Mouse (Mus musculus) right cerebral cortex, postnatal 25 days (tissue): ENCODE measurements at regions not wholly inside any gene's neighbourhood (a gene's known extent, or its start where the extent isn't known, plus 50 kb on each side); places are given as distances from the start of the nearest gene placed in this dataset.

Experiments used
- DNase-seq: peaks from one replicate; pipeline ENCODE4 v3.0.0; 2022

DNA sequence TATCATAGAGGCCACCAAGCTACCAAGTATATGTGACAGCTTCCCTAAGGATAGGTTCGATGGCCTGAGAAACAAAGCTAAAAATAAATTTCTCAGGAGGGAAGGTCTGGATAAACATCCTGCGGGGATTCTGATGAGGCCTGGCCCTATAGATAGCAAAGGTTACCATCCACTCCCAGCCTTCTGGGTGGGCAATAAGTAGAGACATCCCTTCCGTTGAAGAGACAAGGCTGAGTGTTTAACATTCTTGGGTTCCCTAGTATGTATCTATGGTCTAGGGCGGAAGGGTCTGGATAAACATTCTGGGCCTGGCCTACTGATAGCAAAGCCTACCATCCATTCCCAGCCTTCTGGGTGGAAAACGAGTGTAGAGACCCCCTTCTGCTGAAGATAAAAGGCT is 180.5 kb upstream of the Dlk1 start:
- no peak for DNase-seq

DNA sequence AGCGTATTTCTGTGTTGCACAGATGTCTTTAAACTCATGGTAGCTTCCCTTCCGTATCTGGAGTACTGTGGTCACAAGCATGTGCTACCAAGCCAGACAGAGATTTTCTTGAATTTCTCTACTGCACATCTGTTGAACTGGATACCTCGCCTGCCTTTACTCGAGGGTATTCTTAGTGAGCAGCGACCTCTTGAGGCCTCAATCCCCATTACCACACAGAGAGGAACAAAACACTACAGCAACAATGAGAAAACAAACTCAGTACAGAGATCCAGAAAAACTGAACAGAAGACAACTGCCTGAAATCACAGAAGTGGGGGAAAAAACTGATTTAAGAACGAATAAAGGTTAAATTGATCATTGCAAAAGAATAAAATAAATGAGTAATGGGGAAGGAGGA is 137.8 kb upstream of the Dlk1 start:
- no peak for DNase-seq

DNA sequence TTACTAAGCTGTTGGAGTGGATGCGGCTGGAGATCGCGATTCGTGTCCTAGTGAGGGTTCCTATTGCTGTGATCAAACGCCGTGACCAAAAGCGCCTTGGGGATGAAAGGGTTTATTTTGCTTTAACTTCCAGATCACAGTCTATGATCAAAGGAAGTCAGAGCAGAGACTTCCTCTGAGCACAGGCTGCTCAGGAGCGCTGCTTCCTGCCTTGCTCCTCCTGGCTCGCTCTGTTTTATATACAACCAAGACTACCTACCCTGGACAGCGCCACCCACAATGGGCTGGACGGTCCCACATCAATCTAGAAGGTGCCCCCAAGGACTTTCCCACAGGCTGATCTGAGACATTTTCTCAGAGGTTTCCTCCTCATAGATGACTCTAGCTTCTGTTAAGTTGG is 126.6 kb upstream of the Dlk1 start:
- DNase-seq: no peak

DNA sequence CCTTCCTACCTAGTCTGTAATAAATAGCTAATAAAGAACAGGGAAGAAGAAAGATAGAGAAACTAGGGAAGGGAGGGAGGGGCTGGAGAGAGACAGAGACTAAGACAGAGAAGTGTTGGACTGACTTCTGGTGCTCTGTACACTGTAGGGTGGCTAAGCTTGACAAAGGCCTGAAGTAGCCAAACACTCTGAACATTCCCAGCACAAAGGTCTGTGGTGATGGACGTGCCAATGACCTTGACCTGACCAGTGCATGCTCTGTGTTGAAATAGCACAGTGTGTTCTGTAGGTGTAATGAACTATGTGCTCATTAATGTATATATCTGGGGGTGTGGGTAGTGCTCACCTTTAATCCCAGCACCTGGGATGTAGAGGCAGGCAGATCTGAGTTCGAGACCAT is 81.3 kb upstream of the Dlk1 start:
- no peak for DNase-seq

DNA sequence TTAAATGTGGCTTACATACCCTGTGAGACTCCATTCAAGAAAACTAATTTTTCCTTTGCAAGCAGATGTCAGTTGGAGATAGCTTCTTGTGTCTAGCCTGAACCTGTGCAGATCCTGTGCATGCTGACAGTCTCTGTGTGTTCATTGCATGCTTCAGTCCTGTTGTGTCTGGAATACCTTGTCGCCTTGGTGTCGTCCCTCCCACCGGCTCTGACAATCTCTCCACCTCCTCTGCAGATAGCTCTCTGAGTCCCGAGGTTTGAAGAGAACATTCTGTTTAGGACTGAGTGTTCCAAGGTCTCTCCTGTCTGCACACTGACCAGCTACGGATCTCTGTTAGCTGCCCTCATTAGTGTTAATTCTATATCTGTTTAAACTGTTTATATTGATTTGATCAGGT is 66.8 kb upstream of the Dlk1 start:
- DNase-seq: no peak

DNA sequence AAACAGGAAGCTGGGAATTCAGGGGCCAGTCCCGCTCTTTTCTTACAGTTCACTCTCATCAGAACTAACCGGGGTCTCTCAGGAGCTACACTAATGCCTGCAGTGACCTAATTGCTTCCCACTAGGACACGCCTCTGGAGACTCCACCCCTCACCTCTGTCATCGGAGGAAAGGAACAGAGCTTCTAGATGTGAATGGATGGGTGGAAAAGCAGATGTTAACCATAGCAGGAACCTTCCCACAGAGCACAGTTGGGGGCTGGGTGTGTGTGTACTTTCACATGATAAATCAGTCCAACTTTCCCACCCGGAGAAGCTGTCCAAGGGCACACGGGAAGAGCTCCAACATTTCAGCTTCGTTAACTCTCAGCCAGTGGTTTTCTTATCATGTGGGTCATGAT is 63.8 kb upstream of the Dlk1 start:
- DNase-seq: no peak

DNA sequence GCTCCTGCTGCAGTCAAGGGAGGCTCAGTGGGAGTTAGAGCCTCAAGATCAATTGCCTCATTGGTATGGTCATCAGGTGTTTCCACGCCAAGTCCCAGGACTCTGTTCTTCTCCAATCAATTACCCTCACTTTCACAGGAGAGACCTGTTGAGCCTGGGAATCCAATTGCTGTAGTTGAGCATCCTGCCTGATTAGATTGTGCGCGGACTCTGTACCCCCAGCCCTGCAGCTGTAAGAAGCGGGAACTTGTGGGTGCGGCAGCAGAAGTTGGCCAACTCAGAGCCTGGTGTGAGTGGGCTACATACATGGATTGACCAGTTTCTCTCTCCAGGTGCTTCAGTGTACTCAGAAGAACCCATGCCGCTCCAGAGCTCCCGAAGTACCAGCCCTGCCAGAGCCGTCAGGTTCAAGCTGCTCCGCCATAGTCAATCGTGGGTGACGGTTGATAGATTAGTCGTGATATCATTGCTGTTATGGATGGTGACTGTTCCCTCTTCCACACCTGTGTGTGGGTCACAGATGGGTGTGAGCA is 62.2 kb upstream of the Dlk1 start:
- no peak for DNase-seq

DNA sequence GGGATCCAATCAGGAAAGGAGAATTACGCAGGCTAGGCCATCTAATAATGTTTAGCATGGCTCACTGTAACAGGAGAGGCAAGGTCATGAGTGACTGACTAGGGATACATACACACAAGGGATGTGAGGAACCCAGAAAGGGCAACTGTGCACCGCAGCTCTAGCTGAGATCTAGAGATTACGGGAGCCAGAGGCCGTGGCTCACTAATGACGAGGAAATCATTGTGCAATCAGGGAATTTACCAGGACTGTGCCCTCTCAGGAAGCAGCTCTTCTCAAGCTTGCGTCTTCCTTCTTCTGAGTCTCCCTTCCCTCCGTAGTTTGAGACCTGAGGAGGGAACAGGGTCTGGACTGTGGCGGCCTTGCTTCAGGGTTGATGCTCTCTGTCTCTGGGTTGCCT is 61.6 kb upstream of the Dlk1 start:
- DNase-seq: no peak

DNA sequence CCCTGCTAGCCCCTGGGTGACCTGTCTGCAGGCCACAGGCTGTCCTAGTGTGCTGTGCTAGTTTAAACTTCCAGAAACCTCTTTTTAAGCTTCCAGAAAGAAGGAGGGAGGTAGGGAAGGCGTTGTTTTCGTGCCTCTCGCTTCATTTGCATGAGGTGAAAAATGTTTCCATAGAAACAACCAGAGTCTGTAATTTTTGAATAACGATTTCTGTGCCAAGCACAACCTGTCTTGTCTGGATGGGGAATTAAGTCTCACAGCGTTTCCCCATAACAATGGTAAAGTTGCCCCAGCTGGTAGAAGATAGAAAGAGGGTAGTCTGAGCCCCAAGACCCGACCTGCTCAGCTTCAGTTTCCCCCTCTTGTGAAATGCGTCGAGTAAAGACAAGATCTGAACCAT is 59.3 kb upstream of the Dlk1 start:
- peak; percentile 16 for DNase-seq

DNA sequence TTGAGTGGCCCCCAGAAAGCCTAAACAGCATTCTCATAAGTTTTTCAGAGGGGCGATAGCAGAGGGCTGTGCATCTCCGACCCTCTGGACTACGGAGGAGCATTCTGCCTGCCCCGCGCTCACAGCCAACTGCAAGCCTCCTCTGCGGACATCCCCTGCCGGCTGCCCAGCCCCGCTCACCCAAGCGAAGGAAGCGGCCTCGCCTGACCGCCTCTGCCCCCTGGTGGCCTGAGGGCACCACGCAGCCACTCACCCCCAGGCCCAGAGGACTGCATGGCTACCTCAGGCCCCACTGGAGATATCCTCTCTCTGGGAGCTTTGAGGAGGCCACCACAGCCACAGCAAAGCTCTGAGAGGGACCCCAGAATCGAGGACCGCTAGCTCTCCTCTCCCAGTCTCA is 58.8 kb upstream of the Dlk1 start:
- peak; percentile 58 for DNase-seq

DNA sequence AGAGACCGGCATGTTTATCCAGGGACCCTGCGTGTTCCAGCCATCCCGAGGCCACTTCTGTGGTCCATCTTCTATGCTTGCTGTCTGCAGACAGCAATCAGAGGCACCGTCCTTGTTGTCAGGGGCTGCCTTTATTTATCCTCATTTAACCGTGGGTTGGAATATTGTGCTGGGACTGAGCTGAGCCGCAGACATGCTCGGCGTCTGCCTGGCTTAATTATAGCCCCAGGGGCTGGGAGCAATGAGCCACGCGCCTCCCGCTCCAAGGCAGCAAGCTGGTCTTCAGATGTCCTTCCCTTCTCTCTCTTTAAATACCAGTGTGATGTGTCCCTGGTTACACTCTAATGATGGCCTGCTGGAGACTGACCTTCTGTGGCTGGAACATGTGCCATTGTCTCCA is 58.2 kb upstream of the Dlk1 start:
- no peak for DNase-seq

DNA sequence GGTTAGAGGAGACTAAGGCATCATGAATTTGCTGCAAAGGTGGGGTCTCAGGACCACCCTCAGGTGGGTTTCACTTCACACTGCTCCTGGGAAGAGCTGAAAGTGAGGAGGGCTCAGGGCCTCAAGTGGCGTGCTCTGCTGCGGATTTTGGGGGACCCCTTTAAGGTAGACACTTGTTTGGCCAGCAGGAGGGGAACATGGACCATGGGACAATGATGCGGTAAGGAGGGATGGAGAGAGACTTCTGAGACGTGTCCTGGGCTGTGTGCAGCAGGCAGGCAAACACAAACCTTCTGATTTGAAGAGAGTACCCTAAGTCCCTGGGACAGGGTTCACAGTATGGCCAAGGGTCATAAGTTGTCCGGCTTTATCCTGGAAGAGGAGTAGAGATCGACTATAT is 56.0 kb upstream of the Dlk1 start:
- DNase-seq: no peak

DNA sequence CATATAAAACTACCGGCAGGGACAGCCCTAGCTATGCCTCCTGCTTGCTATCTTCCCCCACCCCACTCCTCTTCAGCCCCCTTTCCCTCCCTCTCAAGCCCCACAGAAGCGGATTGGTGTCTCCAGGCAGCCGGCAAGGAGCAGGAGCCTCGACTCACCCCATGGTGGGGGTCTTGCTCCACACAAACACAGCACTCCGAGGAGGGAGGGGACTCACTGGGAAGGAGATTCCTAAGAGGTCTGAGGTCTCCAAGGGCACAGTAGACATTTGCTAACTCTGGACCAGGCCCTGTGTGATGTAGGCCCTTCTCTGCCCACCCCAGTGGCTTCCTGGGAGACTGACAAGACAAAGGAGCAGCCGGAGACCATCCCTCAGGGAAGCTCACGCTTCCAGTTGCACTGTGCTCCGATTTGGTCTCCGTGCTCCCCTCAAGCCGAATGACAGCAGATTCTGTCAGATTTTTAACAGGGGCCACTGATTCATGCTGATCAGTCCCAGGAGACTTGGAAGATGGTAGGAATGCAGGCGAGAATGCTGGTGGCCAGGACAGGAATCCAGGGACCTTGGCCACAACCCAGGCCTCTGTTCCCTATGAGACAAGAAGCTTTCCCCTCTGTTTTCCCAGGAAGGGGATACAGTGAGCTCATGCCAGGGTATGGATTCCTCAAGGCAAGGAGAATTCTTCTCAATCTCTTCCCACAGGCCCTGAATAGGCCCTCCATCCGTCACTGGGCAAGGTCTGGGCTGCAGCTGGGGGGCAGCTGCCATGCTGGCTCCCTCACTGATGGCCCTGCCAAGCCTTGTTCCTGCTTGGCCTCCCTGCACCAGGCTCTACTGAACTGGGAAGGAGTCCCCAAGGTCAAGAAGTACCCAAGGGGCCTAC is 55.2 kb upstream of the Dlk1 start:
- DNase-seq: no peak

DNA sequence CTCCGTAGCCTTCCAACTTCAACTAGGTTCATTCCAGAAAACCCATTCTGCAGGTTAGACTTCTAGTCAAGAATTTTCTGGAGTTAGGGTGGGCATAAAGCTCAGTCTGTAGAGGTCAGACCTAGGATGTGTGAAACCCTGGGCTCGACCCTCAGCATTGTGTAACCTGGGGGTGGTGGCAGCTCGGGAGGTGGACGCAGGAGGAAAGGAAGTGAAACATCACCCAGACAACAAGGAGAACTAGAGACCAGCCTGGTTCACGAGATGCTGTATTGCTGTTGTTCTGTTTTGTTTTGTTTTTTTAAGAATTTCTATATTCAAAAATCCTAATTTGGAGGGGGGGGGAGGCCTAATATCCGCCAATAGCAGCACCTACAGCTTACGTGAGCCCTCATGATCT is 54.1 kb upstream of the Dlk1 start:
- DNase-seq: no peak

DNA sequence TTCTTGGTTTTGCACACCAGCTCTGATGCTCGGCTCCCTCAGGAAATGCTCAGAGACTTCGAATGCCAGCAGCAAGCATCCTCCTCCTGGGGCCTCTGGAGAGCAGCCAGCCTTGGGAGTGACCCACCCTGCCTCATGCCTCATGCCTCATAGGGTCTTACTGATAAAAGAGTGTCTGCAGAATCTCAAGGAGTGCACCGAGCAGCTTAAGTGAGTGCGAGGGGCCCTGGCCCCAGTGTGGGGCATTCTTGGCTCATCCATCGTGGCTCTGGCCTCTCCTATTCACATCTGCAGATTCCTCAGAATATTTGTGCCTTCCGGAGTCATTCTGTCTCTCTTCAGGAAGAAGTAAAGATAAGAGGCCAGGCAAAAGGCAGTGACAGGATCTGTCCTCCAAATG is 53.7 kb upstream of the Dlk1 start:
- DNase-seq: no peak

DNA sequence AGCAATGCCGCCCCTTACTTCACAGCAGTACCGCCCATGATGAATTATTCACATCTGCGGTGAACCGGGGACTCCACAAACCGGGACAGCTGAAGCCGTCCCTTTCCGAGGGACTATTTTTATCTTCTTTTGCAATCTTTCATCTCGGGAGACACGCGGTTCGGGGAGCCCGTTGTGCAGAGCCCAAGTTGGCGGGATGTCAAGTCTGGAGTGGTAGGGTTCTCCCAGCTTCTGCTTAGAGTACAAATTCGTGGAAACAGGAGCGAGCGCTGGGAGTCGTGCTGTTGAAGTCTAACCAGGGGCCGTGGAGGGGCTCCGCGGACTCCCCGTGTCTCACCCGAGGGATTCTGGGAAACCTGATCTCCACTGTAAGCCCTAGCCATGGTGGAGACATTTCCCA is 53.0 kb upstream of the Dlk1 start:
- DNase-seq: peak; percentile 59

DNA sequence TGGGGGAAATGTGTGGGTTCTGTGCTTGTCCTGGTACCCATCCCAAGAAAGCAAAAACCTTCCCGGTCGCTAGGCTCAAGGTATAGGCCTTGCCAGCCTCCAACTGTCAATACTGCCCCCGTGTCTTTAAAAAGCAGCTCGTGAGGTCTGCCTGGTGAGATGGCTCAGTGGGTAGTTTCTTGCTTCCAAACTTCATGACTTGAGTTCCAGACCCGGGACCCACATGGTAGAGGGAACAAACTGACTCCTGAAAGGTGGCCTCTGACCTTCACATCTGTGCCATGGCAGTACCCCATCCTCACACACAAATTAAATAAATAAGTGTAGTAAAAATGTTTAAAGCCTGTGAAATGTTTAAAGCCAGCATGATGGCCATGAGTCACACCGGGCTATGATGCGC is 52.6 kb upstream of the Dlk1 start:
- no peak for DNase-seq

DNA sequence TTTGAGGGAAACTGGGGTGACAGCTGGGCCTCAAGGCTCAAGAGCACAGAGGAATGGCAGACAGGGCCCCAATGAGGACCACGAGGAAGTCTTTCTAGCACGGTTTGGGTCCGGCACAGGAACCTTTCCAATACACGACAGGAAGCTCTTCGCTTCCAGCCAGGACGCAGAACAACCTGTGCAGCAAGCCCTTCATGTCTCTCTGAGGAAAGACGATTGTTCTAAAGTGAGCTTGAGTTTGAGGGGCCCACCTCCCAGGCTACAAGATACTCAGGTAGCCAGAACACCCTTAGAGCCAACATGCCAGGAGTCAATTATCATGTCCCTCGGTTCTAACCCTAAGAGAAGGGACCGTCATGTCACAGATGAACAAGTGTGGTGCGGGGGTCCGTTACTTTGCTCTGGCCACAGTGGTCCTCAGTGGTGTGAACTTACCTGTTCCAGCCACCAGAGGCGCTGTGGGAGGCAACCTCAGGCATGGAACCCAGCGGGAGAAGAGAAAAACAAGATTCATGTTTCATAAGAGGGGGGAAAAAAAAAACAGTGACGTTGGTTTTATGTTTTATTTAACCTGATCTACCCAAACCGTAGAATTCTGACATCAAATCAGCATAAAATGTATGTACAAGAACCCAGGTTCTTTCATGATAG is 51.6 kb upstream of the Dlk1 start:
- DNase-seq: no peak

DNA sequence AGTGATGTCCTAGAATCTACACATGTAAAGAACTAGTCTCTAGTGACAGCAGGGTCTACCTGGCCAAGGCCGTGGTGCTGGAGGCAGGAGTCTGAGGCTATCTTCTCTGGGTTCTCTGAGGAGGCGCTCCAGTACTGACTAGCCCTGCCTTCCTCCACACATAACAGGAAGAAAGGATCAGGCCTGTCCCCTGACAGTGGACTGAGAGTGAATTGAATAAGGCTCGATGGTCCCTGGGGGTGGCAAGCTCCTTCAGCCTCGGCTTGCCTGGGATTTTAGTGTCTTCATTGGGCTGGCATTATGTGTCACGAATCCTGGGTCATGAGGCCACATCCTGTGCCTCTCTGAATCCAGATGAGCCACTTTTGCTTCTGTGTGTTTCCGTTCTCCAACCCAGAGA is 50.9 kb upstream of the Dlk1 start:
- DNase-seq: no peak

DNA sequence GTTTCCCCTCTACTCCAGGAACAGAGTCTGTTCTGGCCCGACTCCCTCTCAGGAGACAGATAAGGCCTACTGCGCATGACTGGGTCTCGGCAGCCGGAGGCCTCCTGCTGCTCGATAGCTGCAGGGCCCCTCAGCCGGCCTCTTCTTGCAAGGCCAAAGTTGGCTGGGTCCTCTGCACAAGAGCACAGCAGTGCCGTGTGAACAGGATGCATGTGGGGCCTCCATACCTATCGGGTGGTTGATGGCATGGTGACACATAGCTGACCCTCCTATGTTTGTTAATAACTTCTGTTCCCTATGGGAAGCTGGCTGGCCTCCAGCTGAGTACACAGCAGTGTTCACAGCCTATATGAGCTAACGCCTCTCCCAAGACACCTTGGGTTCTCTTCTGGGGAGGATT is 50.4 kb upstream of the Dlk1 start:
- no peak for DNase-seq
